Mouse (Mus musculus): Measurements from ENCODE around the gene Emc8.

Emc8 gene

GRCm38 (mm10) chr8:120685591-120685990 is 17.2 kb upstream of the Emc8 start:
- no peak for DNase-seq (ENCODE audit: low spot score in 2 of 2)

- DNase-seq (ENCODE audit: low spot score in 2 of 2) = no peak
Observed at GRCm38 (mm10) chr8:120685097-120685496, 16.7 kb upstream of the Emc8 start.

- DNase-seq (ENCODE audit: low spot score in 2 of 2) = no peak
Observed at GRCm38 (mm10) chr8:120684082-120684481, 15.7 kb upstream of the Emc8 start.

- peak in 1 of 2 experiments; percentile 70 for DNase-seq (ENCODE audit: low spot score in 2 of 2)
Observed at GRCm38 (mm10) chr8:120683602-120684001, 15.2 kb upstream of the Emc8 start.

- no peak for DNase-seq (ENCODE audit: low spot score in 2 of 2)
Observed at GRCm38 (mm10) chr8:120681113-120681512, 12.7 kb upstream of the Emc8 start.

GRCm38 (mm10) chr8:120680405-120680804 is 12.0 kb upstream of the Emc8 start:
- peak in 1 of 2 experiments; percentile 75 for DNase-seq (ENCODE audit: low spot score in 2 of 2)

- DNase-seq (ENCODE audit: low spot score in 2 of 2) = no peak
Observed at GRCm38 (mm10) chr8:120679629-120680387, 11.4 kb upstream of the Emc8 start.

- DNase-seq (ENCODE audit: low spot score in 2 of 2) = peak; percentile 86 to 92
Observed at GRCm38 (mm10) chr8:120678447-120678846, 10.1 kb upstream of the Emc8 start.

- no peak for DNase-seq (ENCODE audit: low spot score in 2 of 2)
Observed at GRCm38 (mm10) chr8:120675718-120676117, 7.3 kb upstream of the Emc8 start.

- peak; percentile 48 to 74 for DNase-seq (ENCODE audit: low spot score in 2 of 2)
Observed at GRCm38 (mm10) chr8:120673298-120673697, 4.9 kb upstream of the Emc8 start.

- DNase-seq (ENCODE audit: low spot score in 2 of 2) = no peak
Observed at GRCm38 (mm10) chr8:120672626-120673229, 4.4 kb upstream of the Emc8 start.

- DNase-seq (ENCODE audit: low spot score in 2 of 2) = no peak
Observed at GRCm38 (mm10) chr8:120671775-120672174, 3.4 kb upstream of the Emc8 start.

GRCm38 (mm10) chr8:120667561-120668373 is 606 bp downstream of the Emc8 start, which contains the start of the genes Gm27021 and Cox4i1:
Gm27021 (minus strand) TSS chr8:120668079.
Cox4i1 (plus strand) TSS chr8:120668222.
- DNase-seq (ENCODE audit: low spot score in 2 of 2) = peak; percentile 94 to 95

GRCm38 (mm10) chr8:120666807-120667470 is 1.4 kb downstream of the Emc8 start:
- DNase-seq (ENCODE audit: low spot score in 2 of 2) = no peak

- no peak for DNase-seq (ENCODE audit: low spot score in 2 of 2)
Observed at GRCm38 (mm10) chr8:120665726-120666455, 2.5 kb downstream of the Emc8 start.

- no peak for DNase-seq (ENCODE audit: low spot score in 2 of 2)
Observed at GRCm38 (mm10) chr8:120664566-120664965, 3.8 kb downstream of the Emc8 start.

- DNase-seq (ENCODE audit: low spot score in 2 of 2) = no peak
Observed at GRCm38 (mm10) chr8:120657415-120657814, 11.0 kb downstream of the Emc8 start.

GRCm38 (mm10) chr8:120656322-120657052 is 11.9 kb downstream of the Emc8 start:
- no peak for DNase-seq (ENCODE audit: low spot score in 2 of 2)

GRCm38 (mm10) chr8:120647532-120647931 is 20.8 kb downstream of the Emc8 start, which contains the start of gene 1190005I06Rik:
1190005I06Rik (minus strand) TSS chr8:120647632.
- no peak for DNase-seq (ENCODE audit: low spot score in 2 of 2)

- DNase-seq (ENCODE audit: low spot score in 2 of 2) = peak; percentile 90 to 92
Observed at GRCm38 (mm10) chr8:120644663-120645062, 23.7 kb downstream of the Emc8 start.

Data from right cerebral cortex, postnatal 10 days (tissue).